Mouse (Mus musculus) central nervous system, embryonic 11.5 days (tissue): ENCODE results near the gene Serpina3c. TPM values are rescaled to one million over a fixed set of nuclear protein-coding genes. Genes with fewer than 3 reads are reported as not detected.

Experiments used
- polyA plus RNA-seq: library from polyadenylated mRNA; depleted of rRNA; stranded (reverse); fragments of >200 nt; gene quantifications from 2 replicates; pipeline ENCODE4 v1.2.3, GENCODE M21; 2012; rRNA removed

Serpina3c gene
- polyA plus RNA-seq: not detected in 2 replicates

DNA sequence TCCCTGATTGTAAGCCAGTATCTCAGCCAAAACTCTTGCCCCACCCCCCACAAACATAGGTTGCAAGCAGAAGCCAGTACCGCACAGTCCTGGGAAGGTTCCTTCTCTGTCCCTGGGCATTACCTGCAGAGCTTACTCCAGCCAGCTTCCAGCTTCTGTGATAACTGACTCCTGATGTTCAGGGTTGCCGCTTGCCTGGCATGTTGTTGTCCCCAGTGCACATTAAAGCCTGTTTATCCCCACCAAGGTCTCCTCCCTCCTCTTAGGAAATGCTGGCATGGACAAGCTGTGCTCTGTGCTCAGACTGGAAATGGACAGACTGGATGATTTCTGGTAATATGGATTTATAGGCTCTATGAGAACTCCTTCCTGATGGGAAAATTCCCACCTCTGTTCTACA is at the start of gene Serpina3c:
Gene Serpina3c (minus strand): TSS at position 215 of the 400 bp plus-strand sequence.

DNA sequence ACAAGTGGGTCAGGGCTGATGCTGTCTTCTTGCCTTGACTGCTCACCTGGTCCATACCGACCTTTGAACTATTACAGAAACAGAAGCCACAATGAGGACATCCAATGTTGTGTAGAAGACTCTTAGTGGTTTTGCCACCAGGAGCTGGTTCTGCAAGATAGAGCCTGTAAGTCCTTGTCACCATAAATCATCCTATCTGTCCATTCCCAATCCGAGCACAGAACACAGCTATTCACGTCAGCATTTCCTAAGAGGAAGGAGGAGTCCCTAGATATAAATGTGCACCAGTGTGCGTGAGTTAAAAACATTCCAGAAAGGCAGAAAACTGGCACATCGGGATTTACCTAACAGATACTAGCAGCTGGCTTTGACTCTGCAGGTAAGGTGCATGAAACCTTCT is 26.0 kb downstream of the Serpina3c start, which contains the start of gene Serpina3b:
Gene Serpina3b (plus strand): TSS at position 301 of the 400 bp plus-strand sequence.

DNA sequence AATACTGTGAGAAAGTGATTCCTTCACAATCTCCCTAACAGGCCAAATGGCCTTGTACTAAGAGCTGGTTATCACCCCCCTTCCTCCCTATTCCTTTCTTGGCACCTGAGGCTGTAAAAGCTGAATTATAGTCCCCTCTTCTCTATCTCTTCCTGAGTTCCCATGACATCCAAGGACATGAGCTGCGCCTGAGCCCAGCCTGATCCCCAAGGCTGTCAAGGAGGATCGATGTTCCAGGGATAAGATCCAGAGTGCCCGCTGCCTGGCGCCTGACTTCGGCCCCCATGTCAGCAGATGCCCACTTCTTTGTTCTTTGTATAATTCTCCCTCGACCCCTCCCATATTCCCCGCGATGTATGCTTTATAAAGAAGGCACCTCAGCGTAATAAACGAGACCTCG is 41.3 kb downstream of the Serpina3c start, which contains the start of gene Serpina3a:
Gene Serpina3a (plus strand): TSS at position 392 of the 400 bp plus-strand sequence.

DNA sequence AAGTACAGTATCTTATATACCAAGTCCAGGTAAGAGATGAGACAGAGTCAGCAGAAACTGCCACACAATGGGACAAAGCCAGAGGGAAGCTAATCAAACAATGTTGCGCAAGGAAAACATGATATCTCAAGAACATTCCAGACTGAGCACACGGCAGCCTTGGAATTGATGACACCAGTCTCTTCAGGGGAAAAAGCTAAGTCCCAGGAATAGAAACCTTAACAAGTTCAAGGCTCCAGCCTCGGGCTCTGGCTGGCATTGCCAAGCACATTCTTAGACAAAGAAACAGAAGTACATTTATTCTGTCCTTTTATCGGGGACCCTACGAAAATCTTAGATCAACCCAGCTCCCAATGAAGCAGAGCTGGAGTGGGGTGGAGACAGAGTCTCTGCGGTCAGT is 52.9 kb downstream of the Serpina3c start, which contains the start of gene Serpina5:
Gene Serpina5 (plus strand): TSS at position 346 of the 400 bp plus-strand sequence.

Other genes starting within 250 kb of the Serpina3c start
- 0.89 and 1.6 TPM in 2 replicates for gene Serpina1c, start 249.0 kb downstream of the Serpina3c start, polyA plus RNA-seq
- gene Serpina1e, start 194.9 kb downstream of the Serpina3c start, polyA plus RNA-seq: 2.1 and 2.8 TPM in 2 replicates
- gene Serpina11, start 163.9 kb downstream of the Serpina3c start, polyA plus RNA-seq: 0.08 and 0.10 TPM in 2 replicates
- 0.01 TPM in 1 of 2 replicates, not detected in the other for gene Serpina9, start 140.1 kb downstream of the Serpina3c start, polyA plus RNA-seq
- not detected in 2 replicates for gene Serpina12, start 109.4 kb downstream of the Serpina3c start, polyA plus RNA-seq
- gene Serpina5, start 52.8 kb downstream of the Serpina3c start, polyA plus RNA-seq: not detected in 2 replicates
- gene Serpina3a, start 41.1 kb downstream of the Serpina3c start, polyA plus RNA-seq: not detected in 2 replicates
- gene Serpina3b, start 25.9 kb downstream of the Serpina3c start, polyA plus RNA-seq: not detected in 2 replicates
- 0.15 and 0.25 TPM in 2 replicates for gene Serpina3f, start 60.7 kb upstream of the Serpina3c start, polyA plus RNA-seq
- 0.25 and 0.68 TPM in 2 replicates for gene Serpina3g, start 82.4 kb upstream of the Serpina3c start, polyA plus RNA-seq
- 0.05 and 0.07 TPM in 2 replicates for gene Serpina3i, start 109.3 kb upstream of the Serpina3c start, polyA plus RNA-seq
- gene Serpina3j, start 160.7 kb upstream of the Serpina3c start, polyA plus RNA-seq: not detected in 2 replicates
- not detected in 2 replicates for gene Serpina3k, start 184.6 kb upstream of the Serpina3c start, polyA plus RNA-seq
- gene Serpina3m, start 184.6 kb upstream of the Serpina3c start, polyA plus RNA-seq: not detected in 2 replicates